Mouse (Mus musculus) neutrophil, adult 5-6 weeks (primary cell): Measurements from ENCODE around the gene Kalrn. TPM values are rescaled to one million over a fixed set of nuclear protein-coding genes. Genes with fewer than 3 reads are reported as not detected.

ENCODE experiments used
- ATAC-seq: fragments of 151-379, 151-347 bp; 2 replicates; pipeline ENCODE4 v1.8.0; 2017; ENCODE audit warnings: mild to moderate bottlenecking, moderate TSS enrichment; ENCODE audit not compliant: insufficient number of reproducible peaks, poor library complexity, low FRiP score, severe bottlenecking; ENCODE audit errors: extremely low read depth
- total RNA-seq: library from RNA; stranded (forward); fragments of 200-1000 nt; gene quantifications from 2 replicates; pipeline ENCODE4 v1.2.3, GENCODE M21; 2017

Kalrn gene
- total RNA-seq, 1 experiment from 2014 or later, result 6.1 TPM

- ATAC-seq, result no peak
Measured at GRCm38 (mm10) chr16:34515485-34515884, 57.8 kb downstream of the Kalrn start.

- no peak for ATAC-seq
Measured at GRCm38 (mm10) chr16:34513956-34514593, 59.3 kb downstream of the Kalrn start.

- ATAC-seq, result no peak
Measured at GRCm38 (mm10) chr16:34512326-34512725, 61.0 kb downstream of the Kalrn start.

GRCm38 (mm10) chr16:34508125-34508524 lies 65.2 kb downstream of the Kalrn start:
- ATAC-seq, result no peak

- ATAC-seq, result no peak
Measured at GRCm38 (mm10) chr16:34506048-34506447, 67.3 kb downstream of the Kalrn start.

- no peak for ATAC-seq
Measured at GRCm38 (mm10) chr16:34504250-34504649, 69.1 kb downstream of the Kalrn start.

- no peak for ATAC-seq
Measured at GRCm38 (mm10) chr16:34502110-34502509, 71.2 kb downstream of the Kalrn start.

- ATAC-seq, result no peak
Measured at GRCm38 (mm10) chr16:34494741-34495140, 78.6 kb downstream of the Kalrn start.

GRCm38 (mm10) chr16:34493914-34494313 lies 79.4 kb downstream of the Kalrn start:
- ATAC-seq, result no peak

- ATAC-seq, result no peak
Measured at GRCm38 (mm10) chr16:34491225-34491624, 82.1 kb downstream of the Kalrn start.

- ATAC-seq, result no peak
Measured at GRCm38 (mm10) chr16:34490506-34490905, 82.8 kb downstream of the Kalrn start.

GRCm38 (mm10) chr16:34489805-34490325 lies 83.5 kb downstream of the Kalrn start:
- no peak for ATAC-seq

GRCm38 (mm10) chr16:34487823-34488222 lies 85.5 kb downstream of the Kalrn start:
- ATAC-seq, result no peak

GRCm38 (mm10) chr16:34487268-34487667 lies 86.1 kb downstream of the Kalrn start:
- ATAC-seq, result no peak

GRCm38 (mm10) chr16:34485483-34485882 lies 87.8 kb downstream of the Kalrn start:
- no peak for ATAC-seq

GRCm38 (mm10) chr16:34484921-34485320 lies 88.4 kb downstream of the Kalrn start:
- ATAC-seq, result no peak

GRCm38 (mm10) chr16:34484213-34484612 lies 89.1 kb downstream of the Kalrn start:
- no peak for ATAC-seq

GRCm38 (mm10) chr16:34483716-34484115 lies 89.6 kb downstream of the Kalrn start:
- no peak for ATAC-seq

GRCm38 (mm10) chr16:34474741-34475140 lies 98.6 kb downstream of the Kalrn start:
- no peak for ATAC-seq

- no peak for ATAC-seq
Measured at GRCm38 (mm10) chr16:34473891-34474290, 99.4 kb downstream of the Kalrn start.

- no peak for ATAC-seq
Measured at GRCm38 (mm10) chr16:34471441-34471840, 101.9 kb downstream of the Kalrn start.
